Mouse (Mus musculus) neural tube, embryonic 15.5 days (tissue): Measurements from ENCODE around the gene Cwc25. TPM values are rescaled to one million over a fixed set of nuclear protein-coding genes. Genes with fewer than 3 reads are reported as not detected.

Source experiments
- ATAC-seq: fragments of 200-750 bp; cut with Nextera tagmentation; 2 replicates; pipeline ENCODE4 v1.8.0; 2017; ENCODE audit warnings: mild to moderate bottlenecking, moderate TSS enrichment, moderate library complexity; ENCODE audit not compliant: low FRiP score
- H3K27ac ChIP-seq: fragments of 300-500 bp; sonication (generic); replicated peaks from 2 replicates; pipeline ENCODE4 v1.5.1; 2015; ENCODE audit warnings: mild to moderate bottlenecking, inconsistent platforms
- H3K27me3 ChIP-seq: fragments of 300-500 bp; sonication (generic); replicated peaks from 2 replicates; pipeline ENCODE4 v1.6.1; 2015; ENCODE audit warnings: inconsistent platforms
- H3K36me3 ChIP-seq: fragments of 300-500 bp; sonication (generic); 2 replicates; pipeline ENCODE4 v1.6.1; 2015; ENCODE audit warnings: inconsistent platforms
- H3K4me1 ChIP-seq: fragments of 300-500 bp; sonication (generic); 2 replicates; pipeline ENCODE4 v1.6.1; 2015; ENCODE audit warnings: inconsistent platforms
- H3K4me2 ChIP-seq: fragments of 300-500 bp; sonication (generic); 2 replicates; pipeline ENCODE4 v1.6.1; 2015; ENCODE audit warnings: inconsistent platforms, mild to moderate bottlenecking, moderate library complexity
- H3K4me3 ChIP-seq: fragments of 300-500 bp; sonication (generic); replicated peaks from 2 replicates; pipeline ENCODE4 v1.5.1; 2015; ENCODE audit warnings: mild to moderate bottlenecking, inconsistent platforms
- H3K9ac ChIP-seq: fragments of 300-500 bp; sonication (generic); replicated peaks from 2 replicates; pipeline ENCODE4 v1.6.1; 2015; ENCODE audit warnings: mild to moderate bottlenecking, inconsistent platforms
- H3K9me3 ChIP-seq: fragments of 300-500 bp; sonication (generic); replicated peaks from 2 replicates; pipeline ENCODE4 v1.6.1; 2016; ENCODE audit warnings: inconsistent platforms
- WGBS: fragments of 180-500 bp; shearing (Covaris S2); methylation state at CpG from one replicate; pipeline ENCODE4 v1.1.7; 2015; ENCODE audit warnings: mixed read lengths; 5-methylcytosine and 5-hydroxymethylcytosine counted together
- polyA plus RNA-seq: library from polyadenylated mRNA; unstranded; fragments of >200 nt; fragmentation: Nextera tagmentation; extraction: Ambion mirVana; gene quantifications from 2 replicates; pipeline ENCODE4 v1.2.1, GENCODE M21; 2015

Cwc25 gene
- polyA plus RNA-seq, 1 experiment from 2014 or later = 16.2 TPM

- 74% methylated on average over 2 of the region's 2 CpGs for WGBS
Observed at GRCm38 (mm10) chr11:97808093-97808492, 41.7 kb upstream of the Cwc25 start.

GRCm38 (mm10) chr11:97807626-97808025 lies 41.3 kb upstream of the Cwc25 start:
- peaks cover 24% of the 10 kb centered on the region for H3K36me3 ChIP-seq
- 60% methylated on average over 6 of the region's 6 CpGs for WGBS
- H3K4me2 ChIP-seq = no peak overlapping the region
- H3K4me1 ChIP-seq = peaks cover 93% of the 10 kb centered on the region
- H3K27me3 ChIP-seq = no peaks in the 10 kb centered on the region
- H3K4me3 ChIP-seq = no peak overlapping the region
- no peak for ATAC-seq
- H3K9ac ChIP-seq = no peak overlapping the region
- peak overlapping the region; percentile 24 for H3K27ac ChIP-seq
- no peaks in the 10 kb centered on the region for H3K9me3 ChIP-seq

More at GRCm38 (mm10) chr11:97808093-97808492, 41.7 kb upstream of the Cwc25 start:
- Histone ChIP-seq H3K9ac (no peak overlapping the region), H3K4me2 (no peak overlapping the region), H3K36me3 (peaks cover 24% of the 10 kb centered on the region), H3K4me3 (no peak overlapping the region), H3K9me3 (no peaks in the 10 kb centered on the region), H3K4me1 (peaks cover 93% of the 10 kb centered on the region), H3K27ac (peak overlapping the region; percentile 24), H3K27me3 (no peaks in the 10 kb centered on the region)
- no peak for ATAC-seq

DNA sequence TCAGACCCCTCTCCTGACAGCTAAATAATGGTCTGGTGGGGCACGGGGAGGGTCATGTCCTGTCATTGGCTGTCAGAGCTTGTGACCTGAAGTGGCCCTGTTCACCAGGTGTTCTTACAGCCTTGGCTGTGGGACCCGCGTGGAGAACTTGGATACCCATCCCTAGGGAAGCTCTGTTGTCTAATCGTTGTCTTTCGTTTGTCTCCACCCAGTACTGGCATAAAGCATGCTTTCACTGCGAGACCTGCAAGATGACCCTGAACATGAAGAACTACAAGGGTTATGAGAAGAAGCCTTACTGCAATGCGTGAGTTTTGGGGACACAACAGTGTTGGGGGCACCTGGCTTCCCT lies 40.2 kb upstream of the Cwc25 start:
- Histone ChIP-seq H3K36me3 (peaks cover 24% of the 10 kb centered on the region), H3K9ac (0 out of 2 replicates have a peak overlapping the region, but pooled peaks have one; percentile 26), H3K27ac (peak overlapping the region; percentile 79), H3K4me2 (peak overlapping the region; percentile 40), H3K4me3 (no peak overlapping the region), H3K27me3 (no peaks in the 10 kb centered on the region), H3K4me1 (peaks cover 93% of the 10 kb centered on the region), H3K9me3 (no peaks in the 10 kb centered on the region)
- ATAC-seq = no peak
- 62% methylated on average over 7 of the region's 7 CpGs for WGBS

DNA sequence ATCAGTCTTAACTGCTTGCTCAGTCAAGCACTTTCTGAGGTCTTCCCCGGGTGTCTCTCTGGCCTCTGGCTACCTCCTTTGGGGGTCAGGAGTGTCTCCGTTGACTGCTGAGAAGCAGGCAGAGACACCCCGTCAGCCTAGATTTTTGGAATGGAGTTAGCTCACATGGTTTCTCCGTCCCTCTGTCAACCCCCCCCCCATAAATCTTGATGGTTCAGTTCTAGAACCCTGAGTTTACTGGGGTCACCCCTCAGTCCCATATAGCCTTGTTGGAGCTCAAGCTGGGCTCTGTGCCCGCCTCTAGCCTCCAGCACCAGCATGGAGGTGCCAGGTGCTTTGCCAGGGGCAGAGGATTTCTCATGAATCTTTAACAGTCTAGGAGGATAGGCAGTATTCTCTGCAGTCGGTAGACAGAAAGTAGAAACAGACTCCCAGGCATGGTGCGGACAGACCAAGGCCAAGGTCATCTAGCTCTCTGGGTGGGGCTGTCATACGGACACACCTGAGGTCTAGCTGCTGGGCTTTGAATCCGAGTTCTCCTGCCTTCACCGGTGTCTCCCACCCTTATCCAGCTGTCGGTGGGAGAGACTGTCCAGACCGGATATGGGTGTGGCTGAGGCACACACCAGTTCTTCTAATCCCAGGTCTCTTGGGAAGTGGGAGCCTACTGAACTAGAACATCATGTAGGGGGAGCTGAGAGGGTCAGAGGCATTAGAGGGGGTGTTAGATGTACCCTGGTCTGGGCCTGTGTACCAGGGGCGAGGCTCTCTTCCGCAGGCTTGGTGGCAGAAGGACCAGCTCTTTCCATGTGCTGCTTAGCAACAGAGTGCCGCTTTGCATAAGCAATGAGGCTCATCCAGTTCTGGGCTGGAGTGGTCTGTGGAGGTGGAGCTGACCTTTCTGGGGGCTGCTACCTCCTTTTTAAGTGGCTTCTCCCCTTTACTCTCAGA lies 39.6 kb upstream of the Cwc25 start:
- H3K4me3 ChIP-seq = no peak overlapping the region
- WGBS = 30% methylated on average over 15 of the region's 15 CpGs
- H3K27me3 ChIP-seq = no peaks in the 10 kb centered on the region
- H3K4me2 ChIP-seq = peak overlapping the region; percentile 40
- 0 out of 2 replicates have a peak overlapping the region, but pooled peaks have one; percentile 26 for H3K9ac ChIP-seq
- H3K4me1 ChIP-seq = peaks cover 93% of the 10 kb centered on the region
- H3K27ac ChIP-seq = peak overlapping the region; percentile 79
- H3K9me3 ChIP-seq = no peaks in the 10 kb centered on the region
- peaks cover 24% of the 10 kb centered on the region for H3K36me3 ChIP-seq
- peak; percentile 58; the same call in 1 of the 2 replicates for ATAC-seq

- Histone ChIP-seq H3K4me3 (no peak overlapping the region), H3K4me1 (peaks cover 90% of the 10 kb centered on the region), H3K27ac (peak overlapping the region; percentile 79), H3K4me2 (peak overlapping the region; percentile 40), H3K36me3 (peaks cover 24% of the 10 kb centered on the region), H3K27me3 (no peaks in the 10 kb centered on the region), H3K9ac (peak overlapping the region; percentile 14; the same call in 1 of the 2 replicates), H3K9me3 (no peaks in the 10 kb centered on the region)
- WGBS = 27% methylated on average over 9 of the region's 9 CpGs
- no peak for ATAC-seq
Observed at GRCm38 (mm10) chr11:97804841-97805661, 38.7 kb upstream of the Cwc25 start.

DNA sequence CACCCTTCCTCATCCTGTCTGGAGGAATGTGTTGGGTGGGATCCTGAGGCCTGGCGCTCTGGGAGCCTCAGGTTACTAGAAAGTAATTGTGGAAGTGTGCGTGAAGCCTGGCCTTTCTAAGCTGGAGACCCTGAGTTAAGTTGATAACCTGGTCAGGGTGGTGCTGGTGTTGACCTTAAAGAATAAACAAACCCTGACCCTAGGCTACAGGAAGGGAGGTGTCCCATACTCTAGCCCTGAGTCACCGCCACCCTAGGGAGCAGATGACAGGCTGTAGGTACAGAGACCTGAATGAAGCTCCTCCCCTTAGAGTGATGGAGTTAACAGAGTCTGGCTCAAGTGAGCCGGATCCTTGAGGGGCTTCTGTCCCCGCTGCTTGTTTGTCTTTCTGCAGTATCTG lies 37.5 kb upstream of the Cwc25 start:
- 0 out of 2 replicates have a peak overlapping the region, but pooled peaks have one; percentile 4 for H3K4me2 ChIP-seq
- H3K4me3 ChIP-seq = no peak overlapping the region
- H3K36me3 ChIP-seq = peaks cover 18% of the 10 kb centered on the region
- H3K27me3 ChIP-seq = no peaks in the 10 kb centered on the region
- H3K9me3 ChIP-seq = no peaks in the 10 kb centered on the region
- 84% methylated on average over 5 of the region's 5 CpGs for WGBS
- H3K9ac ChIP-seq = no peak overlapping the region
- peaks cover 78% of the 10 kb centered on the region for H3K4me1 ChIP-seq
- H3K27ac ChIP-seq = no peak overlapping the region
- ATAC-seq = no peak

GRCm38 (mm10) chr11:97802495-97802894 lies 36.1 kb upstream of the Cwc25 start:
- peaks cover 76% of the 10 kb centered on the region for H3K4me1 ChIP-seq
- no peak for ATAC-seq
- peaks cover 6% of the 10 kb centered on the region for H3K36me3 ChIP-seq
- 0 out of 2 replicates have a peak overlapping the region, but pooled peaks have one; percentile 2 for H3K27ac ChIP-seq
- H3K27me3 ChIP-seq = no peaks in the 10 kb centered on the region
- peak overlapping the region; percentile 63 for H3K4me2 ChIP-seq
- WGBS = 46% methylated on average over 6 of the region's 6 CpGs
- no peak overlapping the region for H3K4me3 ChIP-seq
- peak overlapping the region; percentile 96; the same call in 1 of the 2 replicates for H3K9ac ChIP-seq
- H3K9me3 ChIP-seq = no peaks in the 10 kb centered on the region

- Histone ChIP-seq H3K9ac (peak overlapping the region; percentile 96; the same call in 1 of the 2 replicates), H3K27ac (0 out of 2 replicates have a peak overlapping the region, but pooled peaks have one; percentile 98), H3K4me2 (peak overlapping the region; percentile 63), H3K4me1 (peaks cover 74% of the 10 kb centered on the region), H3K4me3 (peak overlapping the region; percentile 96; the same call in 1 of the 2 replicates), H3K36me3 (peaks cover 4% of the 10 kb centered on the region), H3K9me3 (no peaks in the 10 kb centered on the region), H3K27me3 (no peaks in the 10 kb centered on the region)
- WGBS = 50% methylated on average over 1 of the region's 1 CpGs
- ATAC-seq = no peak
Observed at GRCm38 (mm10) chr11:97802194-97802470, 35.8 kb upstream of the Cwc25 start.

DNA sequence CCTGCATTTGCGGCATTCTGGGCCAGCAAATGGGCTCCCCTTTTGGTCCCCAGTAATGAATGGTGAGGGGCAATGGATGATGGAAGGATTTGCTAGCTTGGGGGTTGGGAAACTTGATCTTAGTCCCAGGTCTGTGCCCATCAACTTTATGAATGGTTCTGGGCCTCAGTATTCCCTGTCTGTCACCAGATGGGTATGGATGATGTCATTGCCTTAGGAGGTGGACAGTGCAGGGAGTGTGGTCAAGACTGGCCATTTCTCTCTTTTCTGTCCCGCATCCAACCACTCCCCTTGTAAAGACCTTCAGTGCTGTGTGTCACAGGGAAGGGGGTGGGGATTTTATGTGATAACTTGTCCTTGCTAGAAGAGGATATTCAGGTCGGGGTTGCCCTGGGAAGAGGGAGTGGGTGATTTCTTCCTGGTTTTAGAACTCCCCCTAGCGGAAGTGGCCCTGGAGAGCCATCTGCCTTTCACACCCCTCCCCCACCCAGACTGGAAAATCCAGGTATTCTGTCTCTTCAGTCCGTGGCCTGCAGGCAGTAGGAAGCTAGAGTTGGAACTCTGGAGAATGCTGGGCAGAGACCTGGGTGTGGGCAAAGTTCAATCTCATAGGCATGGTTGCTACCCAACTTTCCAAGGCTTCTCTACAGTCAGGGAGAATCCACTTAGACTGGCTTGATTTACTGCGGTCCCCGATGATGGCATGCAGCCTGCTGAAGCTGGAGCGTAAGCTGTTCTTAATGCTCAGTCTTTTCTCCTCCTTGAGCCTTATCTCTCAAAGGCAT lies 35.2 kb upstream of the Cwc25 start:
- no peaks in the 10 kb centered on the region for H3K9me3 ChIP-seq
- peak overlapping the region; percentile 96 for H3K4me3 ChIP-seq
- no peaks in the 10 kb centered on the region for H3K27me3 ChIP-seq
- WGBS = 23% methylated on average over 8 of the region's 8 CpGs
- H3K9ac ChIP-seq = peak overlapping the region; percentile 96
- peaks cover 69% of the 10 kb centered on the region for H3K4me1 ChIP-seq
- H3K4me2 ChIP-seq = peak overlapping the region; percentile 63
- ATAC-seq = no peak
- H3K36me3 ChIP-seq = no peaks in the 10 kb centered on the region
- H3K27ac ChIP-seq = peak overlapping the region; percentile 98

GRCm38 (mm10) chr11:97800691-97801408 lies 34.5 kb upstream of the Cwc25 start:
- peak overlapping the region; percentile 96 for H3K4me3 ChIP-seq
- peak overlapping the region; percentile 98 for H3K27ac ChIP-seq
- no peaks in the 10 kb centered on the region for H3K9me3 ChIP-seq
- H3K36me3 ChIP-seq = no peaks in the 10 kb centered on the region
- peaks cover 61% of the 10 kb centered on the region for H3K4me1 ChIP-seq
- peak overlapping the region; percentile 96 for H3K9ac ChIP-seq
- WGBS = 7% methylated on average over 17 of the region's 17 CpGs
- H3K27me3 ChIP-seq = no peaks in the 10 kb centered on the region
- H3K4me2 ChIP-seq = peak overlapping the region; percentile 63
- ATAC-seq = no peak
